Mouse (Mus musculus): ENCODE results near the gene Lhx6.

Lhx6 gene

DNA sequence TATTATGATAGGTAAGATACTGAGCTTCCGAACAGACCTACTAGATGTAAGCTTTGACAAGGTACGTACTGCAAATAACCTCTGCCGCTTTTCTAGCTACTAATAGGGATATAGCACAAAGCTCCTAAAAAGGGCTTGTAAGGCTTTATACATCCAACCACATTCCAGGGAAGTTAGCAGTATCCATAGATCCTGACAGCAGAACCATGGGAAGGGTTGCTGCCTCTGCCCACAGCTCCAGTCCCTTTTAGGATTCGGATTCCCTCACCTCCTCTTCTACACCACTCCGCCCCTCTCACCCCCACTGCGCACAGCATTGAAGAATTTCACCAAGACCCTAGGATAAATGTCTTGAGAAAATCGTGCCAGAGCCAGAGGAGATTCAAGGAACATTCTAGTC, 11.9 kb downstream of the Lhx6 start:
- no peak for DNase-seq (ENCODE audit: low spot score)

- no peak for DNase-seq (ENCODE audit: low spot score)
Observed at GRCm38 (mm10) chr2:36092748-36093147, 12.5 kb downstream of the Lhx6 start.

DNA sequence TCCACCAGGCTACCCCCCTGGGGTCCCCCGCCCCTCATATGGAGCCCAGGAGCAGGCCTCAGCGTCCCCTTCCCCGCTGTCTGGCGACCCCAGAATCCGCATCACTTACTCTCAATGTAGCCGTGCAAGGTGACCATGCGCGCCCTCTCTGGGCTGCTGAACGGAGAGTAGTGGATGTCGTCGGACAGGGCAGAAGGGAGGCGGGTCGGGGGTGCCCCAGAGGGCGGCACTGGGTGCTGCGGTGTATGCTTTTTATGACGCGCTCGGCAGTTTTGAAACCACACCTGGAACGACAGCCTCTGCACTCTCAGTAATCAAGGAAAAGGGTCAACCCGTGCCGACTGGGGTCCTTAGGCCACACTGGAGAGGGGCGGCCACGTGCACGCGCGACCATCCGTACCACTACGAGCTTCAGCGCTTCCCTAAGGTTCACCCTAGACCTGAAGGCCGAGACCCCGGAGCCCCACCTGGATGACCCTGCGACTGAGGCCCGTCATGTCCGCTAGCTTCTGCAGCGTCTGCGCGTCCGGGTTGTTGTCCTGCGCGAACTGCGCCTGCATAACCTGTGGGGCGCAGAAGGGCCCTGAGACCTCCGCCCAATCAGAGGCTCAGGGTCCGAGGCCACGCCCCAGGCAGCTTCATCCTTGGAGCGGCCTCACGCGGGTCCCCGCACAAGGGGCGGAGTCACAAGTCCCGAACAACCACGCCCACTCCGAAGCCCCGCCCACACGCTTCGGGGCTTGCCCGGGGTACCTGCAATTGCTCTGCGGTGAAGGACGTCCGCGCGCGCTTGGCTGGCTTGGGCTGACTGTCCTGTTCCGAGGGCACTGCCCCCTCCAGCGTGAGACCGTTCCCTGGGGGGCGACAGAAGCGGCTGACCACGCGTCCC, 14.1 kb downstream of the Lhx6 start:
- DNase-seq (ENCODE audit: low spot score) = no peak

GRCm38 (mm10) chr2:36089190-36089589, 16.0 kb downstream of the Lhx6 start:
- DNase-seq (ENCODE audit: low spot score) = no peak

DNA sequence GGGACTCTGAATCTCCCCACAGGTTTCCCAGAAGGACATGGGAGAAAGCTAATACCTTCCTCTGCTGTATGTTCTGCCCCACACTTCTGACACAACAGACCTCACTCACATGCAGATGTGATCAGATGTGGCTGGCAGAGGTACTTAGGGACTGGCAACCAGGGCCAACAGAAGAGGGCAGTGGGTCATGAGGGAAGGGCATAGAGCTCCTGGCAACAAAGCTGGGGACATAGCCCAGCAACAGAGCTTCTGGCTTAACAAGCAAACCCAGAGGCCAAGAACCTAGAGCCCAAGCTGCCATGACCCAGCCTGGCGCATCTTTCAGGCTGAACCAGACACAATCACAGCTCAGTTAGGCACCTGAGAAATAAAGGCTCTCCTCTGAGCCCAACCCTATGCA, 20.2 kb downstream of the Lhx6 start:
- peak; percentile 42 for DNase-seq (ENCODE audit: low spot score)

DNA sequence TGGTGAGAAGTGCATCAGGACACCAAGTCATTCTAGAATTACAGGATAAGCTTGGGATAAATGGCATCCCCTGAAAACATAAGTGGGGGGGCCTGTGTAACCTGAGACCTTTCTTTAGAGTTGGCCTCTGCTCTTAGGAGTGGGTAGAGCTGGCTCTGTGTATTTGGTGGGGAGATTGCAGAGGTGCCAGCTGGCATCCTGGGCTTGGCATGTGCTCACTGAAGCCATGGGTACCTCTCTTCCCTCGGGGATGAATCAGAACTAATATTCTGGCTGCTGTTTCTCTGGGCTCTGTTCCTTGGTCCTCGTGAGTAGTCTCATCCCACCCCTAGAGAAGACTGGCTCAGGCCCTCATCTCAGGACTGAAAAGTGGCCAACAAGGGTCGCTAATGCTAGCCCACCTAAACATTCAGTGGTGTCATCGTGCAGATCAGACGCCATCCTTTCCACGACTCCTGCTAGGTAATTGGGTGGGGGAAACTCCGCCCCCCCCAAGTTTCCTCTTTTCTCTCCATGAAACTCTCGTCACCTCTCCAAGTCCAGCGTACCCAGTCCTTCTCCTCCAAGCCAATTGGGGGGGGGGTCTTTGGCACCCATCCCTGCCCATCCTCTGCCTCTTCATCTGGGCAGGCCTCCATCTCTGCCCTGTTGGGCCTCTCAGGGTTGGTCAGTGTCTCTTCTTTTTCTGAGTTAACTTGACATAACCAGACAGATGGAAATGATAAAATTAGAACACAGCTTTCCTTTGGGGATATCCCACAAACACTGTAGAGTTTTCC, 22.2 kb downstream of the Lhx6 start:
- peak; percentile 19 for DNase-seq (ENCODE audit: low spot score)

GRCm38 (mm10) chr2:36081446-36081845, 23.8 kb downstream of the Lhx6 start:
- DNase-seq (ENCODE audit: low spot score) = peak; percentile 81

DNA sequence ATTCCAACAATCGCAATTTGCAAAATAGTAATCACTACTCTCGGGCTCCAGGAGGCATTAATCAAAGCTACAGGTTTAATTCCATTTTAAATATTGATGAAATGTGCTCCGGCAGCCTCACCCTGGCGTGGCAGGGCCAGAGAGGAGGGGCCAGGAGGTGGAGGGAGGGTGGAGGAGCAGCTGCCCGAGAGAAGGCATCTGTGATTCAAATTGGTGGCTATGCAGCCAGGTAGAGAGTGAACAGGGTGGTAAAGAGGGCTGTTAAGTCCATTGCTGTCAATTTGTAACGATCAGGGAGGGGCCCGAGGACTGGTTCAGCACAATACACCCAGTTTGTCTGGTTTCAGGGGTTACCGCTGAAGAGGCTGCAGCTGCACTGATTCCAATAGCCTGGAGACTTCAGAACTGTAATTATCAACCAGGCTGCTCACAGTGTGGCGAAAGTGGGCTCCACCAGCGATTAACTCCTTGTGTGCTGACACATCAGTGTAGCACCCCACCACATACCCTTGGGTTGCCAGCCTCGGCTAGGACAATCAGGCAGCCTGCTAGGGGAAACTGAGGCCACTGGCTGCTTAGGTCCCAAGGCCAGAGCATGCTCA, 27.9 kb downstream of the Lhx6 start:
- no peak for DNase-seq (ENCODE audit: low spot score)

- no peak for DNase-seq (ENCODE audit: low spot score)
Observed at GRCm38 (mm10) chr2:36075210-36075609, 30.0 kb downstream of the Lhx6 start.

GRCm38 (mm10) chr2:36073781-36074180, 31.4 kb downstream of the Lhx6 start:
- peak; percentile 14 for DNase-seq (ENCODE audit: low spot score)

- no peak for DNase-seq (ENCODE audit: low spot score)
Observed at GRCm38 (mm10) chr2:36071660-36072305, 33.4 kb downstream of the Lhx6 start.

DNA sequence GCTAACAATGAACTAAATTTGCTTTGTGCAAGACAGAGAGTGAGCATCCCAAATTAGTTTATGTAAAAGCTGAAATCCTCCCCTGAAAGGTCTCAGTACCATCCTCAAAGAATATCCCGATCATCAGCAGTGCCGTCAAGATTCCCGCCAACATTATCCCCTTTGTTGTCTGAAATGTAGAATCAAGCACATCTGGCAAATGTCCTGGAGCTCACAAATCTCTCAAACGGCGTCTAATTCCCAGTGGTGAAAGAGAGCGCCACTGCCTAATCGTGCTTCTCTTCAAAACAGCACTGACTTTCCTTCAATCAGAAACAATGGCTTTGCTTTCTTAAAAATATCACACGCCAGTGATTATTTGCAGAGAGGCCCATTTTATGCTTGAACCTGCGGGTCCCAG, 38.1 kb downstream of the Lhx6 start:
- no peak for DNase-seq (ENCODE audit: low spot score)

GRCm38 (mm10) chr2:36061409-36061808, 43.8 kb downstream of the Lhx6 start:
- no peak for DNase-seq (ENCODE audit: low spot score)

GRCm38 (mm10) chr2:36056248-36056647, 49.0 kb downstream of the Lhx6 start:
- no peak for DNase-seq (ENCODE audit: low spot score)

GRCm38 (mm10) chr2:36053249-36053648, 52.0 kb downstream of the Lhx6 start:
- DNase-seq (ENCODE audit: low spot score) = no peak

DNA sequence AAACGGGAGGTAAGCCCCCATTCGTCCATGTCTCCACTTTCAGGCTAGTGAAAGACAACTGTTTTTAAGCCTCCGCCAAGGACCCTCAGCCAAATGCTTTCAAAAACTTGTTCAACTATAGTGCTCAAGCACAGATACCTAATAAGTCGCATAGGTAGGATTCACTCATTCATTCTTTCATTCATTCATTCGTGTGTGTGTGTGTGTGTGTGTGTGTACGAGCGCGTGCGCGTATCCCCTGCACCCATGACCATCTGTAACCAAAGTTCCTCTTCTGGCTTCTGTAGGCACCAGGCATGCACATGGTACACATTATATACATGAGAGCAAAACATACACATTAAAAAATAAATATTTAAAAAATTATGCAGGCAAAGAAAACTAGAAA, 55.6 kb downstream of the Lhx6 start:
- no peak for DNase-seq (ENCODE audit: low spot score)

- DNase-seq (ENCODE audit: low spot score) = peak; percentile 98
Observed at GRCm38 (mm10) chr2:36048748-36049566, 56.3 kb downstream of the Lhx6 start, which contains the start of the genes Ndufa8 and Morn5. Ndufa8 (minus strand) TSS chr2:36049406. Morn5 (plus strand) TSS chr2:36049458.

DNA sequence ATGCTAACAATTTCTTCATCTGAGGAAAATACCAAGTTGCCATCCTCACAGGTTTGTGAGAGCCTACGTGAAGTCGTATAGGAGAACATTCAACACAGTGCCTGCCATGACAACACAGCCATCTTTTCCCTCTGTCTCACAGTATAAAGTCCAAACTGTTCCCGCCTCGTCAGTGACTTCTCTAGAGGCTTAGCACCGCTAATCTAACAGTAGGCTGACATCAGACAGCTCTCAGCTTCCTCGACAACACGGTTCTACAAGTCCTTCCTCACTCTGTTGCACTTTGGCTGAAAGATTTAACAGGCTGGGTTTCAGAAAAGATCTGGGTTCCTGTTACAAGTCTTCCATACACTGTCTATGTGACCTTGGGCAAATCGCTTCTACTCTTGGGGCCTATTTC, 57.0 kb downstream of the Lhx6 start:
- DNase-seq (ENCODE audit: low spot score) = no peak

- DNase-seq (ENCODE audit: low spot score) = no peak
Observed at GRCm38 (mm10) chr2:36040872-36041271, 64.3 kb downstream of the Lhx6 start.

- no peak for DNase-seq (ENCODE audit: low spot score)
Observed at GRCm38 (mm10) chr2:36039297-36039985, 65.8 kb downstream of the Lhx6 start.

Data from adipocyte (in vitro differentiated cells).